Mouse (Mus musculus) bone marrow macrophage, adult 2 months (primary cell): Measurements from ENCODE around the gene Afmid. TPM values are rescaled to one million over a fixed set of nuclear protein-coding genes. Genes with fewer than 3 reads are reported as not detected.

Experiments used
- H3K27ac ChIP-seq: 2 replicates; pipeline ENCODE4 v1.5.1; 2012; ENCODE audit warnings: low read depth, low read length; ENCODE audit not compliant: insufficient read depth
- H3K4me1 ChIP-seq: 2 replicates; pipeline ENCODE4 v1.6.1; 2012; ENCODE audit warnings: low read length; ENCODE audit not compliant: control insufficient read depth, insufficient read depth
- H3K4me3 ChIP-seq: 2 replicates; pipeline ENCODE4 v1.5.1; 2012; ENCODE audit warnings: mild to moderate bottlenecking, low read length, moderate library complexity; ENCODE audit not compliant: insufficient read depth
- CTCF ChIP-seq: IDR thresholded peaks from 2 replicates; pipeline ENCODE4 v1.5.1; 2012; ENCODE audit warnings: low read depth, mild to moderate bottlenecking, low read length, moderate library complexity
- POLR2A ChIP-seq: IDR thresholded peaks from 2 replicates; pipeline ENCODE4 v1.6.1; 2012; ENCODE audit warnings: mild to moderate bottlenecking, low read depth, low read length, borderline replicate concordance
- polyA plus RNA-seq: library from polyadenylated mRNA; stranded (reverse); fragments of >200 nt; gene quantifications from 2 replicates; pipeline ENCODE4 v1.2.4, GENCODE M21; 2012; ENCODE audit not compliant: missing spikeins, insufficient read depth, insufficient read length

Gene Afmid
- polyA plus RNA-seq, 1 experiment: 9.9 TPM

DNA sequence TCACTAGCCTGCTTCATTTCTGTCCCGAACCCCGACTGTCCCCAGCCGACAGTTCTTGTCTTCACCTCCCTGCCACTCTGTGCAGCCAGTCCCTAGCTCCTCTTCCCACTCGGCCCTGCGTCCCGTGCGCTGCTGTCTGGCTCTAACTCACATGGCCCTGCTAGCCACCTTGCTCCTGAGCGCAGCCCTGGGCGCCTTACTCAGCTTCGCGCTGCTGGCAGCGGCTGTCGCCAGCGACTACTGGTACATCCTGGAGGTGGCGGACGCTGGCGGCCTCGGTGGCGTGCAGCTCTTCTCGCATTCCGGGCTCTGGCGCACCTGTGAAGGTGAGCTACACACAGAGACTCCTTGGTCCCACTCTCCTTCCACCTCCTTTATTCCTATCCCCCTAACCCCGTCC lies 34.9 kb downstream of the Afmid start, which contains the start of gene Tmem235:
Tmem235 (plus strand) TSS at position 152 of the 400 bp plus-strand sequence.
- H3K4me1 ChIP-seq: peaks cover 10% of the 10 kb centered on the region
- H3K27ac ChIP-seq: no peak within 1 kb of the TSS
- no peak within 1 kb of the TSS for H3K4me3 ChIP-seq
- TF ChIP-seq CTCF (no peak), POLR2A (no peak)

DNA sequence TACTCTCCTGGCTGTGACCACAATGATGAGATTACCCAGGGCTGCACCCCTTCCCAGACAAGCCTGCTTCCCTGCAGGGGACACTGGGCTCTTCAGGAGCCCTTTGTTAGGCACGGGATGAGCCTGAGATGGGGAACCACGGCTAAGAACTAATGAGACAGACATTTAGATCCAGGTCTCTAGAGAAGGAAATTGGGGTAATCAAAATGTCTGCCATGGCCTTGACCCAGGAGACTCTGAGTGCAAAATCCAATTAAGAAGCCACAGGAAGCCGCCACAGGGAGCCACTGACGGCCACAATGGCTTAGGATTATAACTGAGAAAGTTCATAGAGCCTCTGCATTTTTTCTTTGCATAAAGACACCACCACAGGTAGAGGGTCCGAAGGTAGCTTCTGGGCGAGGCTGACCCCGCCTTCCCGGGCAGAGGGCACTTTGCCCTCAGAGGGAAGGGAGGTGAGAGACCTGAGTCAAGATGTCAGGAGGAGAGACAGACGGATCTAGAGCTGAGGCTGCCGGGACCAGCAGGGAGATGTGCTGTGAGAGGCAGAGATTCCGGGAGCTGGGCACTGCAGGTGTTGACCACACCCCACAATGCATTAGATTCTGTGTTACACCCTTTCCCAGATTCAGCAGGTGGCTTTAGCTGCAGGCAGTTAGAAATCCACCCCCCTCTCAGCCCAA lies 37.6 kb downstream of the Afmid start:
- TF ChIP-seq POLR2A (no peak), CTCF (no peak)
- no peak overlapping the region for H3K4me3 ChIP-seq
- H3K27ac ChIP-seq: no peak overlapping the region
- H3K4me1 ChIP-seq: peaks cover 14% of the 10 kb centered on the region

- H3K4me1 ChIP-seq: peaks cover 14% of the 10 kb centered on the region
Measured at GRCm38 (mm10) chr11:117864805-117865204, 39.1 kb downstream of the Afmid start.

GRCm38 (mm10) chr11:117865988-117866387 lies 40.3 kb downstream of the Afmid start:
- Histone ChIP-seq H3K4me1 (peaks cover 14% of the 10 kb centered on the region), H3K4me3 (no peak overlapping the region), H3K27ac (no peak overlapping the region)
- TF ChIP-seq CTCF: no peak
- no peak for TF ChIP-seq POLR2A

More at GRCm38 (mm10) chr11:117864805-117865204, 39.1 kb downstream of the Afmid start:
- H3K4me3 ChIP-seq: no peak overlapping the region
- peak overlapping the region; percentile 24; the same call in 1 of the 2 replicates for H3K27ac ChIP-seq
- TF ChIP-seq CTCF: no peak
- TF ChIP-seq POLR2A: no peak

- no peak overlapping the region for H3K4me3 ChIP-seq
- no peak overlapping the region for H3K27ac ChIP-seq
- peaks cover 8% of the 10 kb centered on the region; the same call in 1 of the 2 replicates for H3K4me1 ChIP-seq
- no peak for TF ChIP-seq POLR2A
- peak; percentile 91 for TF ChIP-seq CTCF
Measured at GRCm38 (mm10) chr11:117870688-117871365, 45.1 kb downstream of the Afmid start.

- H3K4me1 ChIP-seq: peaks cover 7% of the 10 kb centered on the region; the same call in 1 of the 2 replicates
- TF ChIP-seq POLR2A: no peak
- TF ChIP-seq CTCF: no peak
- H3K27ac ChIP-seq: no peak overlapping the region
Measured at GRCm38 (mm10) chr11:117871376-117871775, 45.7 kb downstream of the Afmid start.

GRCm38 (mm10) chr11:117871911-117872584 lies 46.3 kb downstream of the Afmid start:
- TF ChIP-seq CTCF (no peak), POLR2A (no peak)
- H3K4me3 ChIP-seq: peak overlapping the region; percentile 92
- H3K27ac ChIP-seq: no peak overlapping the region
- H3K4me1 ChIP-seq: peaks cover 12% of the 10 kb centered on the region

More at GRCm38 (mm10) chr11:117871376-117871775, 45.7 kb downstream of the Afmid start:
- H3K4me3 ChIP-seq: no peak overlapping the region

GRCm38 (mm10) chr11:117872861-117873608 lies 47.3 kb downstream of the Afmid start, which contains the start of gene Tha1:
Gene Tha1, minus strand, starts transcription at chr11:117873481.
- no peak for TF ChIP-seq CTCF
- no peak for TF ChIP-seq POLR2A
- Histone ChIP-seq H3K4me1 (peaks cover 22% of the 10 kb centered on the region), H3K4me3 (peak within 1 kb of the TSS; percentile 92), H3K27ac (peak within 1 kb of the TSS; percentile 50)

- Histone ChIP-seq H3K27ac (no peak overlapping the region), H3K4me1 (peaks cover 35% of the 10 kb centered on the region), H3K4me3 (no peak overlapping the region)
- peak; percentile 25; the same call in 1 of the 2 replicates for TF ChIP-seq CTCF
- no peak for TF ChIP-seq POLR2A
Measured at GRCm38 (mm10) chr11:117874419-117874818, 48.7 kb downstream of the Afmid start.
